Mouse (Mus musculus): ENCODE results near the gene Tns4.

DNA sequence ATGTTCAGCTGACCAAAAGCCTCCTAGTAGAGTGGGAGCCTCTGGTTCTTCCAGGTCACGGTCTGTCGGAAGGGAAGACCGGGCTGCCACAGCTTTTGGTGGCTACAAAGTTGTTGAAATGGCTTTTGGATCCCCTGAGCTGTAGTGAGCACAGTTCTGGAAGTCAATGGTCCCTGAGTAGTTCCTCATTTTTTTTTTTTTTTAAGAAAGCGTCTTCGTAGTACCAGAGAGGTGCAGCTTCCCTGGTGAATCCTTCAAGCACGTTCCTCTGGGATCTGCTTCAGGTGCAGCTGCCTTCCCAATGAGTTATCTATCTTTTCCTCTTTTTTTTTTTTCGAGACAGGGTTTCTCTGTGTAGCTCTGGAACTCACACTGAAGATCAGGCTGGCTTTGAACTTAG, 4.6 kb upstream of the Tns4 start:
- TF ChIP-seq POLR2A (IDR thresholded peaks at IDR 0.05; ENCODE audit: insufficient read depth, low read length) (no peak), CTCF (IDR thresholded peaks at IDR 0.05; ENCODE audit: low read depth, low read length) (no peak)
